Comparison of ENCODE assay signal across 13 mouse cellular contexts in the genomic region with DNA sequence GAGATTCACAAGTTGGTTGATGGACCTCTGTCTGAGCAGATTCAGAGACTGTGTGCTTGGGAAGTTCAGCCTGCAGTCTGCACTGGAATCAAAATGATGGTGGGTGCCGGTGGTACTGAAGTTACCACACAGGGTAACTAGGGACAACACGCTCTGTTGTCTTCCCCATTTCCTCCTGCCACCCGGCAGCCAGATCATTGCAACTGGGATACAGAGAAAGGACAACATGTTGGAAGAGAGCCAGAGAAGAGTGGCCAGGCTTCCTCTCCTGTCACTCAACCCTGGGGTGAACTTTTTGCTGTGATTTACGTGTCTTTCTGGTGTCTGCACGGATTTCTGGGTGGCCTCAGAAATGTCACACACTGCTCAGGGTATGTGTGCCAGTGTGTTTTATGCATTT.
DNase-seq lines count a peak whose midpoint lies in the region; ATAC-seq lines count a peak whose summit lies in the region.
"Had no signal": no experiment of that assay in that cellular context is flagged by ENCODE, and none has a peak within 500 bp of the region (broad histone marks: within the 10 kb centered on the region; RNA-seq: fewer than 3 reads in every experiment).

No protein-coding gene starts in this region.

- DNase-seq in heart, adult 18-20 months: peak; percentile 37 to 46
- peak; percentile 78 for DNase-seq in heart, embryonic 10.5 days (ENCODE audit: low spot score)
- DNase-seq in lung, postnatal 14 days: peak; percentile 5
- DNase-seq in frontal cortex, postnatal 25 days (ENCODE audit: low spot score in 2 of 2): no peak
- DNase-seq in thymus, postnatal 36 days: no peak
- DNase-seq: B cell, adult 2 months; cerebellum, adult 8-10 months; layer of hippocampus, adult 9-11 months had no signal

- peaks cover 13% of the 10 kb centered on the region for H3K4me1 ChIP-seq in heart, embryonic 12.5 days (replicated peaks)
- peaks cover 47% of the 10 kb centered on the region for H3K4me1 ChIP-seq in midbrain, embryonic 13.5 days (replicated peaks)
- H3K4me1 ChIP-seq in midbrain, embryonic 15.5 days: peaks cover 29% of the 10 kb centered on the region
- H3K4me1 ChIP-seq in heart, embryonic 10.5 days: peaks cover 16% of the 10 kb centered on the region

- no peak for ATAC-seq in heart, embryonic 12.5 days (ENCODE audit: insufficient number of reproducible peaks, low FRiP score)
- no peak for ATAC-seq in midbrain, embryonic 13.5 days
- ATAC-seq in midbrain, embryonic 15.5 days (replicated peaks): no peak

- H3K27ac ChIP-seq in heart, embryonic 12.5 days (ENCODE audit: poor library complexity, severe bottlenecking): no peak overlapping the region
- H3K27ac ChIP-seq in midbrain, embryonic 13.5 days: peak overlapping the region; percentile 27; the same call in 1 of the 2 replicates
- H3K27ac ChIP-seq in midbrain, embryonic 15.5 days: no peak overlapping the region
- H3K27ac ChIP-seq in heart, embryonic 10.5 days: no peak overlapping the region
- H3K27ac ChIP-seq: embryonic facial prominence, embryonic 15.5 days; limb, embryonic 15.5 days had no signal

- no peaks in the 10 kb centered on the region for H3K9me3 ChIP-seq in heart, embryonic 12.5 days (replicated peaks)
- no peaks in the 10 kb centered on the region for H3K9me3 ChIP-seq in midbrain, embryonic 13.5 days
- no peaks in the 10 kb centered on the region for H3K9me3 ChIP-seq in midbrain, embryonic 15.5 days
- no peaks in the 10 kb centered on the region for H3K9me3 ChIP-seq in heart, embryonic 10.5 days
- H3K9me3 ChIP-seq: embryonic facial prominence, embryonic 15.5 days; limb, embryonic 15.5 days had no signal

- WGBS in heart, embryonic 12.5 days: 19% methylated on average over 5 of the region's 5 CpGs
- 47% methylated on average over 5 of the region's 5 CpGs for WGBS in midbrain, embryonic 13.5 days
- 48% methylated on average over 5 of the region's 5 CpGs for WGBS in midbrain, embryonic 15.5 days
- WGBS in heart, embryonic 10.5 days: 39% methylated on average over 5 of the region's 5 CpGs

- no peak overlapping the region for H3K4me3 ChIP-seq in heart, embryonic 12.5 days
- no peak overlapping the region for H3K4me3 ChIP-seq in midbrain, embryonic 13.5 days (replicated peaks)
- no peak overlapping the region for H3K4me3 ChIP-seq in midbrain, embryonic 15.5 days
- H3K4me3 ChIP-seq in heart, embryonic 10.5 days: no peak overlapping the region
- H3K4me3 ChIP-seq: embryonic facial prominence, embryonic 15.5 days; limb, embryonic 15.5 days had no signal

- no peak overlapping the region for H3K4me2 ChIP-seq in heart, embryonic 12.5 days
- H3K4me2 ChIP-seq in midbrain, embryonic 13.5 days (replicated peaks): no peak overlapping the region
- no peak overlapping the region for H3K4me2 ChIP-seq in midbrain, embryonic 15.5 days
- H3K4me2 ChIP-seq: embryonic facial prominence, embryonic 15.5 days; limb, embryonic 15.5 days had no signal

- H3K36me3 ChIP-seq in heart, embryonic 12.5 days: no peaks in the 10 kb centered on the region
- no peaks in the 10 kb centered on the region for H3K36me3 ChIP-seq in midbrain, embryonic 13.5 days
- H3K36me3 ChIP-seq in midbrain, embryonic 15.5 days (replicated peaks): no peaks in the 10 kb centered on the region
- H3K36me3 ChIP-seq in heart, embryonic 10.5 days: no peaks in the 10 kb centered on the region
- H3K36me3 ChIP-seq: embryonic facial prominence, embryonic 15.5 days; limb, embryonic 15.5 days had no signal

- H3K27me3 ChIP-seq in heart, embryonic 12.5 days (replicated peaks): no peaks in the 10 kb centered on the region
- H3K27me3 ChIP-seq in midbrain, embryonic 13.5 days: 0 out of 2 replicates have a peak, but pooled peaks cover 7% of the 10 kb centered on the region
- no peaks in the 10 kb centered on the region for H3K27me3 ChIP-seq in midbrain, embryonic 15.5 days (replicated peaks)
- H3K27me3 ChIP-seq in heart, embryonic 10.5 days (ENCODE audit: insufficient read depth, poor library complexity, severe bottlenecking): 0 out of 2 replicates have a peak, but pooled peaks cover 6% of the 10 kb centered on the region
- H3K27me3 ChIP-seq: embryonic facial prominence, embryonic 15.5 days had no signal

- no peak overlapping the region for H3K9ac ChIP-seq in heart, embryonic 12.5 days
- no peak overlapping the region for H3K9ac ChIP-seq in midbrain, embryonic 13.5 days (replicated peaks)
- H3K9ac ChIP-seq in midbrain, embryonic 15.5 days: no peak overlapping the region
- H3K9ac ChIP-seq: embryonic facial prominence, embryonic 15.5 days; limb, embryonic 15.5 days had no signal

Comparison
In these comparisons a context has a peak if more than half of its experiments do, and no peak if none do; other contexts are left out.
1. DNase-seq: peak in heart, adult 18-20 months (2 of 2), heart, embryonic 10.5 days (single experiment) and lung, postnatal 14 days (single experiment); none in frontal cortex, postnatal 25 days (0 of 2) and thymus, postnatal 36 days (0 of 2).